Mouse (Mus musculus) brain, embryonic 14.5 days (tissue): ENCODE measurements around the gene Thoc6.

ENCODE experiments used
- CTCF ChIP-seq: fragments of 200-500 bp; IDR thresholded peaks from 2 replicates; pipeline ENCODE4 v1.5.1; 2012; ENCODE audit warnings: inconsistent platforms, mild to moderate bottlenecking, moderate library complexity, borderline replicate concordance; ENCODE audit not compliant: insufficient read depth, insufficient read length; ENCODE audit errors: extremely low read depth
- POLR2A ChIP-seq: fragments of 200-500 bp; IDR thresholded peaks from 2 replicates; pipeline ENCODE4 v1.6.1; 2012; ENCODE audit warnings: mild to moderate bottlenecking, inconsistent platforms, borderline replicate concordance; ENCODE audit not compliant: poor library complexity, insufficient read depth, insufficient read length, severe bottlenecking; ENCODE audit errors: extremely low read depth

- TF ChIP-seq POLR2A (no peak), CTCF (no peak)
Measured at GRCm38 (mm10) chr17:23682092-23682491, 8.4 kb upstream of the Thoc6 start.
